Mouse (Mus musculus): ENCODE results near the gene Olfr56. TPM values are rescaled to one million over a fixed set of nuclear protein-coding genes. Genes with fewer than 3 reads are reported as not detected.
"Not testable (repeated sequence)": the region's sequence is repeated elsewhere in the genome, so short reads cannot be mapped to it uniquely, and the experiment has no call there.

The Olfr56 gene
- 1 to 10 TPM in 1 of 2 experiments, under 1 TPM in 1; 0.92 to 1.1 TPM for polyA plus RNA-seq (2017; shearing (Covaris generic))

DNA sequence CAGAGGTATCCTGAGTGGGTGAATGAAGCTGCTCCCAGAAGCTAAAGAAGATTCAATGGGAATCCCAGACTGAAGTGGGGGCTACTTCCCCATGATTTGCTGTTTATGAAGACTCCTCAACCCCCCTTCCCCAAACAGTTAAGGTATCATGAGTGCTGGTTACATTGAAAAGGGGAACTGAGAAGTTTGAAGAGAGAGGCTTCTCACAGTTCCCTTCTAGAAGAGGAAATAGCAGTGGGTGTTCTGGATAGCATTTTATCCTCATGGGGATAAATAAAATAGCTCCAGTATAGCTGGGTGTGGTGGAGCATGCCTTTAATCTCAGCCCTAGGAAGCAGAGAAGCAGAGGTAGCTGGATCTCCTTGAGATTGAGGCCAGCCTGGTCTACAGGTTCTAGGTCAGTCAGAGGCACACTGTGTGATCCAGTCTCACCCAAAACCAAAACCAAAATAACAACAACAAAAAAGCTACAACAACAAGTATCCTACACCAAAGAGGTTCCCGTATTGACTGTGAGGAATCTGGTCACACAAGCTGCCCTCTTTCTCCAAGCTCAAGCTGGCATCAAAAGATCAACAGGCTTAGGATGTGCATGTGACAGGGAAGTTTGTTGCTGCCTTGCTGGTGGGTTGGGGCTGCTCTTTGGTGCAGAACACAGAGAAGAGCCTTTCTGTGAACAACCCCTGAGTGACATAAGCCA, at the start of gene Olfr56:
Olfr56 (plus strand) TSS at position 650 of the 700 bp plus-strand sequence.
- ATAC-seq: not testable (repeated sequence)

DNA sequence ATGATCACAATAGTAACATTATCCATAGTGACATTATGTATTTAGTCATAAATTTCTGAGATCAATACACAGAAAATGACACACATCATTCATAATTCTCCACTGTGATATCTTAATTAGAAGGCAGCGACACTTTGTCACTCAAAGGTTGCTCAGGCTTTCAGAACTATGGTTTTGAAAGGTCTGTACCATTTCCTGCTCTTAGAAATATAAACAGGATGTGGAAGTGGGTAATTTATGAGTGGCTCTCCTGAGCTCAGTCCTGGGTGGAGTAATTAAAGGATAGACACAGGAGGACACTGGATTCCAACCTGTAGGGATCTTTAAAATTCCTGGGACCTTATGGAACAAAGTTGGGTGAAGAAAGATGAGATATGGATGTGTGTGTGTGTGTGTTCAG, 45.3 kb upstream of the Olfr56 start:
- peak; percentile 97 for ATAC-seq

DNA sequence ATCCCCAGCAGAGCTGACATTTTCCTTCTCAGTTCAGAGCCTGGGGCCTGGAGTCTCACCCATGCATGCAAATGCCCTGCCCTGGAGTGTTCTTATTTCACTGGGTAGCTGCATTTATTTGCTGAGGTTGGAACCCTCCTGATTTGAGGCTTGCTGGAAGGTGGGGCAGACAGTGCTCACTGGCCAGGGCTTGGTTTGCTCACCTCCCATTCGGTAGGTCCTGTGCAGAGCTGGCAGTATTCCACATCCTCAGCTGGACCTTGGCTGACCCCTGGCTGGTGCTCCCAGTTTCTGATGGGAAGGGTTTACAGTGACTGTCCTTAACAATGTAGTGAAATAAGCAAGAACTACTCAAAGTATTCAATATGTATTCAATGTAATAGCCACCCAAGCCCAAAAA, 44.8 kb upstream of the Olfr56 start:
- peak; percentile 37 for ATAC-seq

DNA sequence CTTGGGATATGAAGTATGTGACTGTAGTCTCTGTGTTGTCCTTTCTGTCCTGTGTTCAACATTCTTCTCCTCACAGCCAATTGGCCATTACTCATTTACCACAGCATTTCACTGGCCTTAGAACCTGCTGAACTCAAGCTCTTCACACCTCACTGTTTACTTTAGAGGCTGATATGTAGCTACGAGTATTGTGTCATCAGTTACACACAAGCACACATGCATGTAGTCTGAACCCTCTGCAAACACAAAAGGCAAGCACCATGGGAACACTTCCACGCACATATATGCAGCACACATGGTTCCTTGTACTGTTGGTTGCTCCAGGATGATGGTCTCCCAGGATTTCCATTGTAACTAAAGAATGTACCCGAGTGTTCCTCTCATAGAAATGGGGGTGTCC, 43.4 kb upstream of the Olfr56 start:
- not testable (repeated sequence) for ATAC-seq

DNA sequence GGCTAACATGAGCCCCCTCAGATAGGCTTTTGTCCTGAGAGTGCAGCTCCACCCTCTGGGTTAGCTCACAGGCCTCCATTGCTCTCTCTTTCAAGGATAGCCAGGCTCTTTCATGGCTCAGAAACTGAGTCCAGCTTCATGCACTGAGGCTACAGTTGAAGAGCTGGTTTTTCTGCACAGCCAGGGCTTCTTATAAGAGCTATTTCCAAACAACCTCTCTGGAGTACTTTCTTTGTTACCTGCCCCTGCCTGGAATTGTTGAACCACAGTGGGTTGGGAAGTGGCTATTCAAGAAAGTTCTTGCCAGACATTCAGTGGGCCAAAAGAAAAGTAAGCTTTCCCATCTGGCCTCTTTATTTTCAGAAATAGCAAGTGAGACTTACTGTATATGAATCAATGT, 39.4 kb upstream of the Olfr56 start:
- not testable (repeated sequence) for ATAC-seq

DNA sequence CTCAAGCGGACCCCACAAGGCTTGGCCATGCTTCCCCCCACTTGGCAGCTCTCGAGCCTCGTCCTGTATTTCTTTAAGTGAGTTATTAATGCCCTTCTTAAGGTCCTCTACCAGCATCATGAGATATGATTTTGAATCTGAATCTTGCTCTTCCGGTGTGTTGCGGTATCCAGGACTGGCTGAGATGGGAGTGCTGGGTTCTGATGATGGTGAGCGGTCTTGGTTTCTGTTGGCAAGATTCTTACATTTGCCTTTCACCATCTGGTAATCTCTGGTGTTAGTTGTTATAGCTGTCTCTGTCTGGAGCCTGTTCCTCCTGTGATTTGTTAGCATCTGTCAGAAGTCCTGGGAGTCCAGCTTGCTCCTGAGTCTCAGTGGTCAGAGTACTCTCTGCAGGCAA, 32.6 kb upstream of the Olfr56 start, which contains the start of gene Psme2b:
Psme2b (minus strand) TSS at position 101 of the 400 bp plus-strand sequence.
- ATAC-seq: not testable (repeated sequence)

DNA sequence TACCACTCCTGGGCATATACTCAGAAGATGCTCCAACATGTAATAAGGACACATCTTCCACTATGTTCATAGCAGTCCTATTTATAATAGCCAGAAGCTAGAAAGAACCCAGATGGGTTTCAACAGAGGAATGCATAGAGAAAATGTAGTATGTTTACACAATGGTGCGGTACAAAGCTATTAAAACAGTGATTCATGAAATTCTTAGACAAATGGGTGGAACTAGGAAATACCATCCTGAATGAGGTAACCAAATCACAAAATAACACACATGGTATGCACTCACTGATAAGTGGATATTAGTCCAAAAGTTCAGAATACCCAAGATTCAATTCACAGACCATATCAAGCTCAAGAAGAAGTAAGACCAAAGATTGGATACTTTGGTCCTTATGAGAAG, 4.0 kb upstream of the Olfr56 start:
- not testable (repeated sequence) for ATAC-seq

DNA sequence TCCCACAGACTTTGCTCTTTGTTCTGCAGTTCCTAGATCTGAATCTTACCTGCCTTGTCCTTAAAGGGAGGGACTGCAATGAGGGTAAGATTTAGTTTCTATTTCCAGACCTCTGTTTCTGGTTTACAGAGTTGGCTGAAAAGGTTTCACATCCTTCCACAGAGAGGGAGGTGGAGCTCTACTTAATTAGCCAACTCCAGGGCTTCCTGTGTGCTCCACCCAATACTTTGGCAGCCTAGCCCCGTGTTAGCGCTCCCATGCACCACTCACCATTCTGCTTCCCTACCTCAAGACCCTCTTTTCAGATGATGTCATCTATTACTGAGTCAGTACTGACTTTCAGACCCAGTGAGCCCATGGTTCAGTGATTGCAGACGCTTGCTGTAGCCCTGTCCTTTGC, 562 bp downstream of the Olfr56 start, which contains the start of gene 9930111J21Rik1:
9930111J21Rik1 (minus strand) TSS at position 148 of the 400 bp plus-strand sequence.
- peak; percentile 77 for ATAC-seq

DNA sequence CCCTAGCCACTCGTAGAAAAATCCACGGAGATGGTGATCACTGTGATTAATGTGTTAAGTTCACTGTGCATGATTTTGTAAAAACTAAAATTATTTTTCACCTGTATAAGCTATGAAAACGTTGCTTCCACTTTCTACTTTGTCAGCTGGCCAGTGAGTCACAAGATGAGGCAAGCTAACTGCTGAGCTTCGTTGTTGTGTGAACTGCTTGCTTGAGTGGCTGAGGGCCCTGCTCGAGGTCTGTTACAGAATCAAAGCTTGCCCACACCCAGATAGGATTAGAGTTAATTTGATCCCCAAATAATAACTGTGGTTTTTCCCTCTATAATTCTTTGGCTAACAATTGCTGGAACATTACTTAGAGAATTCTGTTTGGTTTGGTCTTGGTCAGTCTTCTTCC, 1.4 kb downstream of the Olfr56 start:
- peak; percentile 27 for ATAC-seq

DNA sequence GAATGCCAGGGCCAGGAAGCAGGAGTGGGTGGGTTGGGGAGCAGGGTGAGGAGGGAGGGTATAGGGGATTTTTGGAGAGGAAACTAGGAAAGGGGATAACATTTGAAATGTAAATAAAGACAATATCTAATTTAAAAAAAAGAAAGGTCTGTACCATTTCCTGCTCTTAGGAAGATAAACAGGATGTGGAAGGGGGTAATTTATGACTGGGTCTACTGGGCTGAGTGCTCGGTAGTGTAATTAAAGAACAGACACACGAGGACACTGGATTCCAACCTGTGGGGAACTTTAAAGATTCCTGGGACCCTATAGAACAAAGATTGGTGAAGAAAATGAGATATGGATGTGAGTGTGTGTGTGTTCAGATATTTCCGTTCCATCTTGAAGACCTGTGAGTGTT, 4.2 kb downstream of the Olfr56 start:
- ATAC-seq: peak; percentile 54

DNA sequence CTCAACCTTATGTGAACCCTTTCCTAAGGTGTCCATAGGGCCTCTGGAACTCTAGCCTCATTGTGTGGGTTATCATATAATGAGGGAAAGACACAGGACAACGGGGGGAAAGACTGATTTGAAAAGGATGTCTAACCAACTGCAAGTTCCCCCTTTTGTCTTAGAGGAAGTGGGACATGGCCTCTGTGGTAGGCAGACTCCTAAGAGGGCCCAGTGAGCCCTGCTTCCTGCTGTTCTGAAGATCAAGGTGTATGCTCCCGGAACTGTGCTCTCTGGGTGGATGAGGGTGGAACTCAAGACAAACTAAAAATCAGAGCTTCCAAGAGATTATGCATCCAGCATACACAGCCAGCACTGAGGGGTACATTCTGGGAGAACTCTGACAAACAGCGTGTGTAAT, 9.5 kb downstream of the Olfr56 start:
- peak; percentile 55 for ATAC-seq

DNA sequence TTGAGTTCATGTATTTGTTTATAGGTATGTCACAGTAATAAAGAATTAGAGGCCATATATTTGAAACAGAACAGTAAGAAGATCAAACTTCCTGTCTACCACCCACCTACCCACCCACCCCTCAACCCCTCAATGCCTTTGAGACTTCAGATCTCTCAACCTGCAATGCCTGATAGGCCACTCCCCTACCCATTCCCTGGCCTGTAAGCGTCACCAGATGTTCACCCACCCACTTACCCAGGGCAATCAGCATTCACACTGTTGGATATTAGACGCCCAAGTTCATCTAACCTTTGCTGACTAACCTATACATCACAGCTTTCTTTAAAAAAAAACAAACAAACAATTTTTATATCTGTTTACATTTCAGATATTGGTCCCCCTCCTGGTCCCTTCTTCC, 11.3 kb downstream of the Olfr56 start:
- ATAC-seq: peak; percentile 58

DNA sequence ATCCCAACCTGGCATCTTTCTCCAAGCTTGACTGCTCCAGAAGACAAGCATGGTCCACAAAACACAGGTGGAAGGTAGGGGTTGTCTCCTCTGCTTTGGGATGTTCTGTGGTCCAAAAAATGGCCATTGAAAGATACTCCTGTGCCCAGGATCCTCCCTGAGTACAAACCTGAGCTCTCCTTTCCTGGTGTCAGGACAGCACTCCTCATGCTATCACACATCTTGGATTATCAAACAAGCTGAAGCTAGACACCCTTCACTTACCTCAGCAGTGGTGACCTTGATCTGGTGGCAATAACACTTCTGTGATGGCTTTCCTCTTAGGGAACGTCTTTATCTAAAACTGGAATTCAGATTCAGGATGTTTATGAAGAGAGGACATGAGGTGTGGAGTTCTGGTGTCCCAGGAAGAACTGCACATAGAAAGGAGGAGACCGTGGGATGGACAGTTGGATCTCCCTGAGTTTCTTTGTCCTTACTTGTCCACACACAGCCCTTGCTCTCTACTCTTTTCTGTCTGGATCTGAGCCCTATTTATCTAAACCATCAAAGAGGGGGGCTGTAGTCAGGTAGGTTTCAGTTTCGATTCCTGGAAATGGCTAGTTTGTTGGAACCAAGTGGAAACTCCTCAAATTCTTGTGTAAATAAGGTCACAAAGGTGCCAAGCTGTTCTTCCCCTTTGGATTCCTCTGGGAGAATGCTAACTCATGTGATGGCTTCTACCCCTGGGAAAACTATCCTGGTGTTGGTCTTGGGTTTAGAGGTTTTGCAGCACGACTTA, 13.2 kb downstream of the Olfr56 start, which contains the start of gene Gm12185:
Gm12185 (minus strand) TSS at position 487 of the 781 bp plus-strand sequence.
- ATAC-seq: peak; percentile 21

DNA sequence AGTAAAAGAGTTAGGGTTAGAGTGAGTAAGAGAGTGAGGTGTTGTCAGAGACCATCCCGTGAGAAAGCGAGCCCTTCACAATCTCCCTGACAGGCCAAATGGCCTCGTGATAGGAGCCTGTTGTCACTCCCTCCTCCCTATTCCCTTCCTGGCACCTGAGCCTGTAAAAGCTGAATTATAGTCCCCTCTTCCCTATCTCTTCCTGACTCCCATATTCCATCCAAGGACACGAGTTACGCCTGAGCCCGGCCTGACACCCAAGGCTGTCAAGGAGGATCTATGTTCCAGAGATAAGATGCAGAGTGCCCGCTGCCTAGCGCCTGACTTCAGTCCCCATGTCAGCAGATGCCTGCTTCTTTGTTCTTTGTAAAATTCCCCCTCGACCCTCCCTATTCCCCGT, 14.6 kb downstream of the Olfr56 start:
- not testable (repeated sequence) for ATAC-seq

DNA sequence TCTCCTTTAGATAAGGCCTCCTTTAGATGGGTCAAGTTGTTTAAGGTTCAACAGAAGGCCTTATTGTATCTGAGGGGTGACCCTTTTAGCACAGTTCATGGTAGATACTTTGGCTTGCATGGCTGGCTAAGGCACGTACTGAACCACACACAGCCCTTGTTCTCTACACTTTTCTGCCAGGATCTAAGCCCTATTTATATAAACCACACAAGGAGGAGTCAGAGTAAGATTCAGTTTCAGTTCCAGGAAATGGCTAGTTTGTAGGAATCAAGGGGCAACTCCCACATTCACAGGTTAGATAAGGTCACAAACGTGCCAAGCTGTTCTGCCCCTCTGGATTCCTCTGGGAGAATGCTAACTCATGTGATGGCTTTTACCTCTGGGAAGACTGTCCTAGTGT, 15.3 kb downstream of the Olfr56 start, which contains the start of gene Tgtp1:
Tgtp1 (minus strand) TSS at position 155 of the 400 bp plus-strand sequence.
- peak; percentile 53 for ATAC-seq

DNA sequence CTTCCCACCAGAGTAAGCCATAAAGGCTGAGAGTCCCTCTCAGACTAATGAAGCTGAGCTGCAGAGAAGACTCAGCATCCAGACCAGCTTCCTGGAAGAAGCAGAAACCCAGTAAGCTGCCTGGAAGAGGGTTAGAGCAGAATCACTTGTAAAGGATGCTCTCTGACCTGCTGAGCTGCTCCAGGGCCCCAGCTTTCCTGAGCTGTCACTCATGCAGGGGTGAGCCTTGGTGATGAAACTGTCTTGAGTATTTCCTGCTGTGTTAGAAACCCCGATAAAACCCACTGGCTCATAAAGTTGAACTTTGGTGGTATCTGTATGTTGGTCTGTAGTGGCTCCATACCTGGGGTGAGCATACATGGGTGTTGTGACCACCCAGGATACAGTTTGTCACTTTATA, 21.7 kb downstream of the Olfr56 start:
- peak; percentile 82 for ATAC-seq

DNA sequence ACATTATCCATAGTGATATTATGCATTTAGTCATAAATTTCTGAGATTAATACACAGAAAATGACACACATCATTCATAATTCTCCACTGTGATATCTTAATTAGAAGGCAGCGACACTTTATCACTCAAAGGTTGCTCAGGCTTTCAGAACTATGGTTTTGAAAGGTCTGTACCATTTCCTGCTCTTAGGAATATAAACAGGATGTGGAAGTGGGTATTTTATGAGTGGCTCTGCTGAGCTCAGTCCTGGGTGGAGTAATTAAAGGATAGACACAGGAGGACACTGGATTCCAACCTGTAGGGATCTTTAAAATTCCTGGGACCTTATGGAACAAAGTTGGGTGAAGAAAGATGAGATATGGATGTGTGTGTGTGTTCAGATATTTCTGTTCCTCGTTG, 27.6 kb downstream of the Olfr56 start:
- ATAC-seq: peak; percentile 86

DNA sequence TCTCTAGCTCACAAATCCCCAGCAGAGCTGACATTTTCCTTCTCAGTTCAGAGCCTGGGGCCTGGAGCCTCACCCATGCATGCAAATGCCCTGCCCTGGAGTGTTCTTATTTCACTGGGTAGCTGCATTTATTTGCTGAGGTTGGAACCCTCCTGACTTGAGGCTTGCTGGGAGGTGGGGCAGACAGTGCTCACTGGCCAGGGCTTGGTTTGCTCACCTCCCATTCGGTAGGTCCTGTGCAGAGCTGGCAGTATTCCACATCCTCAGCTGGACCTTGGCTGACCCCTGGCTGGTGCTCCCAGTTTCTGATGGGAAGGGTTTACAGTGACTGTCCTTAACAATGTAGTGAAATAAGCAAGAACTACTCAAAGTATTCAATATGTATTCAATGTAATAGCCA, 28.1 kb downstream of the Olfr56 start:
- ATAC-seq: not testable (repeated sequence)

DNA sequence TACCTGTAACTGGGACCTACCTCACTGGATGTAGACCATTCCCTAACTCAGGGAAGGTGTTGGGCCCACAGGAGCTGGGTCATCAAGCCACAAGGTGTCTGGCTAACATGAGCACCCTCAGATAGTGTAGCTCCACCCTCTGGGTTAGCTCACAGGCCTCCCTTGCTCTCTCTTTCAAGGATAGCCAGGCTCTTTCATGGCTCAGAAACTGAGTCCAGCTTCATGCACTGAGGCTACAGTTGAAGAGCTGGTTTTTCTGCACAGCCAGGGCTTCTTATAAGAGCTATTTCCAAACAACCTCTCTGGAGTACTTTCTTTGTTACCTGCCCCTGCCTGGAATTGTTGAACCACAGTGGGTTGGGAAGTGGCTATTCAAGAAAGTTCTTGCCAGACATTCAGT, 33.4 kb downstream of the Olfr56 start:
- not testable (repeated sequence) for ATAC-seq

DNA sequence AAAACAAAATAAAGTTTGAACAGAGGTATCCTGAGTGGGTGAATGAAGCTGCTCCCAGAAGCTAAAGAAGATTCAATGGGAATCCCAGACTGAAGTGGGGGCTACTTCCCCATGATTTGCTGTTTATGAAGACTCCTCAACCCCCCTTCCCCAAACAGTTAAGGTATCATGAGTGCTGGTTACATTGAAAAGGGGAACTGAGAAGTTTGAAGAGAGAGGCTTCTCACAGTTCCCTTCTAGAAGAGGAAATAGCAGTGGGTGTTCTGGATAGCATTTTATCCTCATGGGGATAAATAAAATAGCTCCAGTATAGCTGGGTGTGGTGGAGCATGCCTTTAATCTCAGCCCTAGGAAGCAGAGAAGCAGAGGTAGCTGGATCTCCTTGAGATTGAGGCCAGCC, 71.4 kb downstream of the Olfr56 start:
- not testable (repeated sequence) for ATAC-seq

DNA sequence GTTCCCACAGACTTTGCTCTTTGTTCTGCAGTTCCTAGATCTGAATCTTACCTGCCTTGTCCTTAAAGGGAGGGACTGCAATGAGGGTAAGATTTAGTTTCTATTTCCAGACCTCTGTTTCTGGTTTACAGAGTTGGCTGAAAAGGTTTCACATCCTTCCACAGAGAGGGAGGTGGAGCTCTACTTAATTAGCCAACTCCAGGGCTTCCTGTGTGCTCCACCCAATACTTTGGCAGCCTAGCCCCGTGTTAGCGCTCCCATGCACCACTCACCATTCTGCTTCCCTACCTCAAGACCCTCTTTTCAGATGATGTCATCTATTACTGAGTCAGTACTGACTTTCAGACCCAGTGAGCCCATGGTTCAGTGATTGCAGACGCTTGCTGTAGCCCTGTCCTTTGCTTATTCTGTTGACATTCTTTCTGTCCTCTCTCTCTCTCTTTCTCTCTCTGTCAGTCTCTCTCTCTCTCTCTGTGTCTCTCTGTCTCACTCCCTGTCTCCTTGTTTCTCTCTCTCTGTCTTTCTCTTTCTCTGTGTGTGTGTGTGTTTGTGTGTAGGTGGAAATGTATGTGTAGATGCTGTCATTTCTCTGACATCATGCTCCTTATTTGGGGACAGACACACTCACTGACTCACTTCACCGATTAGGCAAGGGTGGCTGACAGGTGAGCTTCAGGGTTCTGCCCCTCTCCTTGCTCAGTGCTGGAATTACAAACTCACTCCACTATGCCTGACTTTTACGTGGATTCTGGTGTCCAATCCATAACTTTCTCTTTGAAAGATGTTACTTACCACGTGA, 72.6 kb downstream of the Olfr56 start, which contains the start of gene 9930111J21Rik2:
9930111J21Rik2 (minus strand) TSS at position 150 of the 799 bp plus-strand sequence.
- peak; percentile 78 for ATAC-seq

DNA sequence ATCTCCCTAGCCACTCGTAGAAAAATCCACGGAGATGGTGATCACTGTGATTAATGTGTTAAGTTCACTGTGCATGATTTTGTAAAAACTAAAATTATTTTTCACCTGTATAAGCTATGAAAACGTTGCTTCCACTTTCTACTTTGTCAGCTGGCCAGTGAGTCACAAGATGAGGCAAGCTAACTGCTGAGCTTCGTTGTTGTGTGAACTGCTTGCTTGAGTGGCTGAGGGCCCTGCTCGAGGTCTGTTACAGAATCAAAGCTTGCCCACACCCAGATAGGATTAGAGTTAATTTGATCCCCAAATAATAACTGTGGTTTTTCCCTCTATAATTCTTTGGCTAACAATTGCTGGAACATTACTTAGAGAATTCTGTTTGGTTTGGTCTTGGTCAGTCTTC, 73.2 kb downstream of the Olfr56 start:
- peak; percentile 19 for ATAC-seq

Data from CD4-positive, CD25-positive, alpha-beta regulatory T cell, adult 4 months (primary cell).